Mouse (Mus musculus): ENCODE data around the gene Cxxc4. TPM values are rescaled to one million over a fixed set of nuclear protein-coding genes. Genes with fewer than 3 reads are reported as not detected.

The Cxxc4 gene
- total and polyA plus RNA-seq, 3 experiments, result 0.22 TPM; not detected in 2

GRCm38 (mm10) chr3:134237113-134237805 is 975 bp downstream of the Cxxc4 start:
- Histone ChIP-seq H3K4me1 (ENCODE audit: insufficient read depth, low read depth, low read length) (no peaks in the 10 kb centered on the region), H3K9me3 (replicated peaks) (peaks cover 26% of the 10 kb centered on the region), H3K36me3 (replicated peaks) (no peaks in the 10 kb centered on the region), H3K4me3 (ENCODE audit: low read depth, low read length) (no peak overlapping the region), H3K27me3 (ENCODE audit: insufficient read depth, low read length) (no peaks in the 10 kb centered on the region)
- TF ChIP-seq POLR2AphosphoS5 (IDR thresholded peaks at IDR 0.05; ENCODE audit: insufficient replicate concordance, low read depth, low read length) (no peak), TAL1 (conservative IDR thresholded peaks at IDR 0.05; ENCODE audit: low read depth, low read length) (no peak), GATA1 (IDR thresholded peaks at IDR 0.05; ENCODE audit: borderline replicate concordance, low read length) (no peak), CTCF (IDR thresholded peaks at IDR 0.05; ENCODE audit: low read depth, low read length) (no peak), GATA2 (IDR thresholded peaks at IDR 0.05; ENCODE audit: borderline replicate concordance, low read depth, low read length) (no peak)
- no peak for ATAC-seq (ENCODE audit: extremely low read depth, insufficient number of reproducible peaks, low FRiP score, poor library complexity, severe bottlenecking)
- no peak for DNase-seq (ENCODE audit: low spot score)

- DNase-seq (ENCODE audit: low spot score), result no peak
- no peak for ATAC-seq (ENCODE audit: extremely low read depth, insufficient number of reproducible peaks, low FRiP score, poor library complexity, severe bottlenecking)
- Histone ChIP-seq H3K9me3 (replicated peaks) (peaks cover 26% of the 10 kb centered on the region), H3K4me3 (ENCODE audit: low read depth, low read length) (no peak overlapping the region), H3K36me3 (replicated peaks) (no peaks in the 10 kb centered on the region), H3K4me1 (ENCODE audit: insufficient read depth, low read depth, low read length) (no peaks in the 10 kb centered on the region), H3K27me3 (ENCODE audit: insufficient read depth, low read length) (no peaks in the 10 kb centered on the region)
- TF ChIP-seq TAL1 (conservative IDR thresholded peaks at IDR 0.05; ENCODE audit: low read depth, low read length), result no peak
- no peak for TF ChIP-seq GATA1 (IDR thresholded peaks at IDR 0.05; ENCODE audit: borderline replicate concordance, low read length)
- no peak for TF ChIP-seq CTCF (IDR thresholded peaks at IDR 0.05; ENCODE audit: low read depth, low read length)
- TF ChIP-seq GATA2 (IDR thresholded peaks at IDR 0.05; ENCODE audit: borderline replicate concordance, low read depth, low read length), result no peak
- no peak for TF ChIP-seq POLR2AphosphoS5 (IDR thresholded peaks at IDR 0.05; ENCODE audit: insufficient replicate concordance, low read depth, low read length)
Observed at GRCm38 (mm10) chr3:134238621-134239310, 2.5 kb downstream of the Cxxc4 start.

GRCm38 (mm10) chr3:134239321-134239970 is 3.2 kb downstream of the Cxxc4 start:
- ATAC-seq (ENCODE audit: extremely low read depth, insufficient number of reproducible peaks, low FRiP score, poor library complexity, severe bottlenecking), result no peak

GRCm38 (mm10) chr3:134239971-134240717 is 3.9 kb downstream of the Cxxc4 start:
- Histone ChIP-seq H3K9me3 (replicated peaks) (peaks cover 26% of the 10 kb centered on the region), H3K27me3 (ENCODE audit: insufficient read depth, low read length) (no peaks in the 10 kb centered on the region), H3K36me3 (replicated peaks) (no peaks in the 10 kb centered on the region), H3K4me1 (ENCODE audit: insufficient read depth, low read depth, low read length) (no peaks in the 10 kb centered on the region), H3K4me3 (ENCODE audit: low read depth, low read length) (no peak overlapping the region)
- DNase-seq (ENCODE audit: low spot score) (no peak), ATAC-seq (ENCODE audit: extremely low read depth, insufficient number of reproducible peaks, low FRiP score, poor library complexity, severe bottlenecking) (no peak)
- TF ChIP-seq GATA1 (IDR thresholded peaks at IDR 0.05; ENCODE audit: borderline replicate concordance, low read length), result no peak
- no peak for TF ChIP-seq TAL1 (conservative IDR thresholded peaks at IDR 0.05; ENCODE audit: low read depth, low read length)

More at GRCm38 (mm10) chr3:134239321-134239970, 3.2 kb downstream of the Cxxc4 start:
- DNase-seq (ENCODE audit: low spot score), result no peak
- H3K36me3 ChIP-seq (replicated peaks), result no peaks in the 10 kb centered on the region
- peaks cover 26% of the 10 kb centered on the region for H3K9me3 ChIP-seq (replicated peaks)
- TF ChIP-seq GATA2 (IDR thresholded peaks at IDR 0.05; ENCODE audit: borderline replicate concordance, low read depth, low read length), result no peak
- TF ChIP-seq TAL1 (conservative IDR thresholded peaks at IDR 0.05; ENCODE audit: low read depth, low read length), result no peak
- TF ChIP-seq CTCF (IDR thresholded peaks at IDR 0.05; ENCODE audit: low read depth, low read length), result no peak
- TF ChIP-seq POLR2AphosphoS5 (IDR thresholded peaks at IDR 0.05; ENCODE audit: insufficient replicate concordance, low read depth, low read length), result no peak
- no peak for TF ChIP-seq GATA1 (IDR thresholded peaks at IDR 0.05; ENCODE audit: borderline replicate concordance, low read length)
- no peaks in the 10 kb centered on the region for H3K27me3 ChIP-seq (ENCODE audit: insufficient read depth, low read length)
- H3K4me1 ChIP-seq (ENCODE audit: insufficient read depth, low read depth, low read length), result no peaks in the 10 kb centered on the region
- H3K4me3 ChIP-seq (ENCODE audit: low read depth, low read length), result peak overlapping the region; percentile 13; the same call in 1 of the 2 replicates

- no peak for TF ChIP-seq GATA1 (IDR thresholded peaks at IDR 0.05; ENCODE audit: borderline replicate concordance, low read length)
- no peak for TF ChIP-seq GATA2 (IDR thresholded peaks at IDR 0.05; ENCODE audit: borderline replicate concordance, low read depth, low read length)
- no peak for TF ChIP-seq CTCF (IDR thresholded peaks at IDR 0.05; ENCODE audit: low read depth, low read length)
- TF ChIP-seq TAL1 (conservative IDR thresholded peaks at IDR 0.05; ENCODE audit: low read depth, low read length), result no peak
- no peak for TF ChIP-seq POLR2AphosphoS5 (IDR thresholded peaks at IDR 0.05; ENCODE audit: insufficient replicate concordance, low read depth, low read length)
- Histone ChIP-seq H3K4me1 (ENCODE audit: insufficient read depth, low read depth, low read length) (no peaks in the 10 kb centered on the region), H3K36me3 (replicated peaks) (no peaks in the 10 kb centered on the region), H3K9me3 (replicated peaks) (peaks cover 26% of the 10 kb centered on the region), H3K4me3 (ENCODE audit: low read depth, low read length) (no peak overlapping the region), H3K27me3 (ENCODE audit: insufficient read depth, low read length) (no peaks in the 10 kb centered on the region)
- ATAC-seq (ENCODE audit: extremely low read depth, insufficient number of reproducible peaks, low FRiP score, poor library complexity, severe bottlenecking), result no peak
- no peak for DNase-seq (ENCODE audit: low spot score)
Observed at GRCm38 (mm10) chr3:134240718-134241025, 4.4 kb downstream of the Cxxc4 start.
